Comparison of ENCODE assay signal across 9 mouse cellular contexts in the genomic region with DNA sequence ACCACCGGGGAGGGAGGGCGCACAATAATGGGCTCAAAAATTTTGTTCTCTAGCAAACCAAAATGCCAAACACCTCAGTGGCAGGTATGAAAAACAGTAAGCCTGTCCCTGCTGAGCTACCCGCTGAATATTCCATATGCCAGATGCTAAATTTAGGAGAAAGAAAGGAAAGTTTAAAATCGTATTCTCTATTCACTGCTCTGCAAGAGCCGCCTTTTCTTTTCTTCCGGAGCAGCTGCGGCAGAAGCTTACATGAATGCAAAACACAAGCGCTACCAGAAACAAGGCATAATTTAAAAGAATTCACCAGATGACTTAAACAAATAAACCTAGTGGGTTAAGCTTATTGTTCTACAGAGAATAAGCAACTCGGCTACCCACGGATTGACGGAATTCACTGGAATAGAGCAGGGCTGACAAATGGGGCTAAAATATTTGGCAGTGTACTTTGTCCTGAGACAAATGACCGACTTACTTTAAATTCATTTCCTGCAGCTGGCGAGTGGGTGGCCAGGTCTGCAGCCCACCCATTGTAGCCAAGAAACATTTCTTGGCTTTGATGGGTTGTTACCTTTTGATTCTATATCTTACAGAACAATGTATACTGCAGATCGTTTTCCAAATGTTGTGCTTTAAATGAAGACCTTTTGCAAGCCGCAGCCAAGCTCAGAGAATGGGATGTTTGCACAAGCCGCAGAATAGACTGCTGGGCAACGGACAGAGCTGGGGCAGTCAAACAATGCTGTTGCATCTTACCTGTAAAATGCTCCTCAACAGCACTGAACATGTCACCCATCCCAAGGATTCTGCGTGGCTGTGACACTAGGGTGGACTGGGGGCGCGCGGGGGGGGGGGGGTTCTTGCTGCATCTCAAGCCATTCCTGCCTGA. TPM values are rescaled to one million over a fixed set of nuclear protein-coding genes. Genes with fewer than 3 reads are reported as not detected.
DNase-seq lines count a peak whose midpoint lies in the region; ATAC-seq and TF ChIP-seq lines count a peak whose summit lies in the region.
"Had no signal": no experiment of that assay in that cellular context is flagged by ENCODE, and none has a peak within 500 bp of the region (broad histone marks: within the 10 kb centered on the region; RNA-seq: fewer than 3 reads in every experiment).

No protein-coding gene starts in this region.

- H3K9me3 ChIP-seq in kidney, embryonic 16.5 days (ENCODE audit: low read length) = no peaks in the 10 kb centered on the region
- H3K9me3 ChIP-seq in forebrain, embryonic 12.5 days = no peaks in the 10 kb centered on the region
- H3K9me3 ChIP-seq in limb, embryonic 13.5 days = no peaks in the 10 kb centered on the region
- H3K9me3 ChIP-seq: G1E had no signal

- peak overlapping the region; percentile 51 for H3K4me2 ChIP-seq in kidney, embryonic 16.5 days (replicated peaks; ENCODE audit: low read depth, low read length)
- peak overlapping the region; percentile 50 for H3K4me2 ChIP-seq in forebrain, embryonic 12.5 days
- H3K4me2 ChIP-seq in limb, embryonic 13.5 days (replicated peaks) = peak overlapping the region; percentile 52

- peak overlapping the region; percentile 3 for H3K9ac ChIP-seq in kidney, embryonic 16.5 days (replicated peaks; ENCODE audit: low read length)
- peak overlapping the region; percentile 29; the same call in 1 of the 2 replicates for H3K9ac ChIP-seq in forebrain, embryonic 12.5 days
- H3K9ac ChIP-seq in limb, embryonic 13.5 days = peak overlapping the region; percentile 35; the same call in 1 of the 2 replicates

- no peak overlapping the region for H3K27ac ChIP-seq in kidney, embryonic 16.5 days (ENCODE audit: low read length)
- peak overlapping the region; percentile 39 for H3K27ac ChIP-seq in cerebellum, adult 2 months (ENCODE audit: insufficient read depth, low read length)
- H3K27ac ChIP-seq in forebrain, embryonic 12.5 days = 0 out of 2 replicates have a peak overlapping the region, but pooled peaks have one; percentile 31
- H3K27ac ChIP-seq in limb, embryonic 13.5 days = no peak overlapping the region

- H3K27me3 ChIP-seq in kidney, embryonic 16.5 days (ENCODE audit: insufficient read depth, low read length) = no peaks in the 10 kb centered on the region; the same call in 1 of the 2 replicates
- no peaks in the 10 kb centered on the region for H3K27me3 ChIP-seq in cerebellum, adult 2 months (ENCODE audit: control insufficient read depth, insufficient read depth, low read length)
- peaks cover 21% of the 10 kb centered on the region for H3K27me3 ChIP-seq in forebrain, embryonic 12.5 days
- no peaks in the 10 kb centered on the region for H3K27me3 ChIP-seq in limb, embryonic 13.5 days

- H3K4me3 ChIP-seq in kidney, embryonic 16.5 days (ENCODE audit: low read length) = peak overlapping the region; percentile 30
- peak overlapping the region; percentile 41 for H3K4me3 ChIP-seq in cerebellum, adult 2 months (replicated peaks; ENCODE audit: insufficient read depth, low read depth, low read length)
- H3K4me3 ChIP-seq in forebrain, embryonic 12.5 days (replicated peaks) = peak overlapping the region; percentile 20
- H3K4me3 ChIP-seq in limb, embryonic 13.5 days = peak overlapping the region; percentile 17

- ATAC-seq in kidney, embryonic 16.5 days (ENCODE audit: low FRiP score, low TSS enrichment) = no peak
- no peak for ATAC-seq in forebrain, embryonic 12.5 days (ENCODE audit: low FRiP score)
- no peak for ATAC-seq in limb, embryonic 13.5 days (ENCODE audit: low FRiP score, low read depth)

- peaks cover 3% of the 10 kb centered on the region; the same call in 1 of the 2 replicates for H3K4me1 ChIP-seq in kidney, embryonic 16.5 days (ENCODE audit: insufficient read depth, low read length)
- H3K4me1 ChIP-seq in cerebellum, adult 2 months (ENCODE audit: control insufficient read depth, insufficient read depth, low read length) = peaks cover 3% of the 10 kb centered on the region; the same call in 1 of the 2 replicates
- peaks cover 16% of the 10 kb centered on the region for H3K4me1 ChIP-seq in forebrain, embryonic 12.5 days
- peaks cover 5% of the 10 kb centered on the region for H3K4me1 ChIP-seq in limb, embryonic 13.5 days

- 39% methylated on average over 21 of the region's 21 CpGs for WGBS in kidney, embryonic 16.5 days
- WGBS in cerebellum, adult 2 months = 8% methylated on average over 21 of the region's 21 CpGs
- 11% methylated on average over 21 of the region's 21 CpGs for WGBS in forebrain, embryonic 12.5 days
- 35% methylated on average over 21 of the region's 21 CpGs for WGBS in limb, embryonic 13.5 days

- no peak for TF ChIP-seq CTCF in cerebellum, adult 2 months (IDR thresholded peaks at IDR 0.05; ENCODE audit: borderline replicate concordance, insufficient read depth, low read depth, low read length)

- no peaks in the 10 kb centered on the region for H3K36me3 ChIP-seq in kidney, embryonic 16.5 days (ENCODE audit: insufficient read depth, low read length)
- H3K36me3 ChIP-seq in forebrain, embryonic 12.5 days (replicated peaks) = no peaks in the 10 kb centered on the region
- no peaks in the 10 kb centered on the region for H3K36me3 ChIP-seq in limb, embryonic 13.5 days
- H3K36me3 ChIP-seq: G1E had no signal

- TF ChIP-seq POLR2A in cerebellum, adult 2 months (IDR thresholded peaks at IDR 0.05; ENCODE audit: borderline replicate concordance, insufficient read depth, low read length) = no peak

- DNase-seq in kidney, adult 18-20 months = no peak
- DNase-seq in cerebellum, adult 2 months = peak; percentile 66 to 85
- peak; percentile 31 to 48 for DNase-seq in right cerebral cortex, postnatal 10 days (ENCODE audit: low spot score in 2 of 2)
- no peak for DNase-seq in adrenal gland, postnatal 4 days (ENCODE audit: low spot score in 2 of 2)
- DNase-seq in spleen, adult 12 weeks (ENCODE audit: low spot score) = no peak

RNA-seq across cellular contexts. Expression of a gene that starts 43.8 kb away (rescaled TPM):
- polyA plus RNA-seq in kidney, embryonic 16.5 days (2015; fragmentation: Nextera tagmentation; extraction: Ambion mirVana) = 56.5 and 65.5 TPM in 2 replicates
- 53.0 and 60.6 TPM in 2 replicates for polyA plus RNA-seq in cerebellum, adult 2 months (2012; rRNA removed)
- 106 and 112 TPM in 2 replicates for polyA plus RNA-seq in forebrain, embryonic 12.5 days (2016; fragmentation: Nextera tagmentation; extraction: Ambion mirVana)
- 118 and 125 TPM in 2 replicates for polyA plus RNA-seq in limb, embryonic 13.5 days (2015; fragmentation: Nextera tagmentation; extraction: Ambion mirVana)
- total RNA-seq in adrenal gland, postnatal 4 days (2021) = 100 to 1,000 TPM; 120 TPM

Comparison
In these comparisons a context has a peak if more than half of its experiments do, and no peak if none do; other contexts are left out.
1. H3K27ac ChIP-seq: peak in cerebellum, adult 2 months (single experiment) and forebrain, embryonic 12.5 days (single experiment); none in kidney, embryonic 16.5 days (single experiment) and limb, embryonic 13.5 days (single experiment).
2. DNase-seq: peak in cerebellum, adult 2 months (2 of 2) and right cerebral cortex, postnatal 10 days (2 of 2); none in kidney, adult 18-20 months (single experiment), adrenal gland, postnatal 4 days (0 of 2) and spleen, adult 12 weeks (single experiment).
3. Peak in every context shown above with its lines, with median percentiles within 50 percentile points of each other: H3K4me2 ChIP-seq, H3K4me3 ChIP-seq and H3K9ac ChIP-seq.